Mouse (Mus musculus): ENCODE measurements around the gene Adk. TPM values are rescaled to one million over a fixed set of nuclear protein-coding genes. Genes with fewer than 3 reads are reported as not detected.

The Adk gene
- total RNA-seq (2021) (100 to 1,000 TPM; 212 to 253 TPM), polyA plus RNA-seq (2012; rRNA removed) (104 and 160 TPM in 2 replicates)
- long read RNA-seq, transcript Adk-207 (11 exons, 1,818 nt), result minor isoform, 78 of 205 reads
- long read RNA-seq, transcript Adk-201 (11 exons, 1,782 nt), result major isoform, 108 of 205 reads
- long read RNA-seq, transcript Adk-202 (2 exons, 289 nt), result minor isoform, 5 of 205 reads
- long read RNA-seq, partial matches to known transcripts, result 3 of 205 reads
- long read RNA-seq, other reads (novel, unspliced or antisense), result 11 of 205 reads

GRCm38 (mm10) chr14:21052112-21052780 lies at the start of gene Adk, which contains the start of gene Ap3m1:
Gene Adk (plus strand): TSS chr14:21052574.
Gene Ap3m1 (minus strand): TSS chr14:21052508.
- WGBS, result under 1% methylated on average over 48 of the region's 48 CpGs
- H3K27ac ChIP-seq, result peak within 1 kb of the TSS; percentile 99
- H3K27me3 ChIP-seq (ENCODE audit: control insufficient read depth, insufficient read depth, low read length), result no peaks in the 10 kb centered on the region
- peaks cover 3% of the 10 kb centered on the region; the same call in 1 of the 2 replicates for H3K4me1 ChIP-seq (ENCODE audit: control insufficient read depth, insufficient read depth, low read length)
- no peak for TF ChIP-seq CTCF (IDR thresholded peaks at IDR 0.05)
- TF ChIP-seq EP300 (IDR thresholded peaks at IDR 0.05; ENCODE audit: insufficient read depth, low read depth, low read length), result peak; percentile 86
- TF ChIP-seq POLR2A (IDR thresholded peaks at IDR 0.05; ENCODE audit: insufficient read depth, low read depth, low read length), result peak; percentile 92
- peak within 1 kb of the TSS; percentile 71 for H3K4me3 ChIP-seq
- intact Hi-C loops (cut with DNase I), result loop anchor here (2.0 to 10.0 kb wide), 3 partner anchors 55 to 693 kb away; no protein-coding TSS in a partner anchor
- H3K36me3 ChIP-seq (ENCODE audit: control insufficient read depth, insufficient read depth, low read length), result peaks cover 12% of the 10 kb centered on the region
- H3K79me2 ChIP-seq (replicated peaks; ENCODE audit: control insufficient read depth, insufficient read depth, low read length), result no peaks in the 10 kb centered on the region; the same call in none of the 2 replicates
- peak within 1 kb of the TSS; percentile 82 for H3K9ac ChIP-seq (ENCODE audit: low read depth, low read length)
- DNase-seq, result peak; percentile 95

- Histone ChIP-seq H3K27ac (no peak overlapping the region), H3K4me3 (no peak overlapping the region), H3K4me1 (ENCODE audit: control insufficient read depth, insufficient read depth, low read length) (no peaks in the 10 kb centered on the region), H3K9ac (ENCODE audit: low read depth, low read length) (no peak overlapping the region), H3K79me2 (replicated peaks; ENCODE audit: control insufficient read depth, insufficient read depth, low read length) (no peaks in the 10 kb centered on the region), H3K36me3 (ENCODE audit: control insufficient read depth, insufficient read depth, low read length) (peaks cover 3% of the 10 kb centered on the region), H3K27me3 (ENCODE audit: control insufficient read depth, insufficient read depth, low read length) (no peaks in the 10 kb centered on the region)
- TF ChIP-seq EP300 (IDR thresholded peaks at IDR 0.05; ENCODE audit: insufficient read depth, low read depth, low read length), result no peak
- no peak for TF ChIP-seq POLR2A (IDR thresholded peaks at IDR 0.05; ENCODE audit: insufficient read depth, low read depth, low read length)
- no peak for TF ChIP-seq CTCF (IDR thresholded peaks at IDR 0.05)
- WGBS, result 77% methylated on average over 5 of the region's 5 CpGs
- intact Hi-C loops (cut with DNase I), result no loop called here
- no peak for DNase-seq
Measured at GRCm38 (mm10) chr14:21013800-21014334, 38.5 kb upstream of the Adk start.

GRCm38 (mm10) chr14:21017871-21018270 lies 34.5 kb upstream of the Adk start:
- 93% methylated on average over 5 of the region's 5 CpGs for WGBS
- no peak for TF ChIP-seq POLR2A (IDR thresholded peaks at IDR 0.05; ENCODE audit: insufficient read depth, low read depth, low read length)
- no peak for DNase-seq
- Histone ChIP-seq H3K27me3 (ENCODE audit: control insufficient read depth, insufficient read depth, low read length) (no peaks in the 10 kb centered on the region), H3K36me3 (ENCODE audit: control insufficient read depth, insufficient read depth, low read length) (peaks cover 1% of the 10 kb centered on the region; the same call in 1 of the 2 replicates), H3K9ac (ENCODE audit: low read depth, low read length) (no peak overlapping the region), H3K79me2 (replicated peaks; ENCODE audit: control insufficient read depth, insufficient read depth, low read length) (no peaks in the 10 kb centered on the region), H3K4me3 (no peak overlapping the region), H3K4me1 (ENCODE audit: control insufficient read depth, insufficient read depth, low read length) (no peaks in the 10 kb centered on the region), H3K27ac (no peak overlapping the region)
- intact Hi-C loops (cut with DNase I), result no loop called here

- no peak overlapping the region for H3K9ac ChIP-seq (ENCODE audit: low read depth, low read length)
- no peak overlapping the region for H3K27ac ChIP-seq
- H3K4me3 ChIP-seq, result no peak overlapping the region
- no peaks in the 10 kb centered on the region for H3K4me1 ChIP-seq (ENCODE audit: control insufficient read depth, insufficient read depth, low read length)
- no peaks in the 10 kb centered on the region for H3K27me3 ChIP-seq (ENCODE audit: control insufficient read depth, insufficient read depth, low read length)
- 68% methylated on average over 3 of the region's 3 CpGs for WGBS
- DNase-seq, result no peak
- no peak for TF ChIP-seq POLR2A (IDR thresholded peaks at IDR 0.05; ENCODE audit: insufficient read depth, low read depth, low read length)
- TF ChIP-seq CTCF (IDR thresholded peaks at IDR 0.05), result peak; percentile 73
- H3K36me3 ChIP-seq (ENCODE audit: control insufficient read depth, insufficient read depth, low read length), result peaks cover 1% of the 10 kb centered on the region; the same call in 1 of the 2 replicates
- intact Hi-C loops (cut with DNase I), result no loop called here
- H3K79me2 ChIP-seq (replicated peaks; ENCODE audit: control insufficient read depth, insufficient read depth, low read length), result no peaks in the 10 kb centered on the region; the same call in 1 of the 2 replicates
Measured at GRCm38 (mm10) chr14:21018977-21019376, 33.4 kb upstream of the Adk start.

GRCm38 (mm10) chr14:21020435-21020834 lies 31.9 kb upstream of the Adk start:
- Histone ChIP-seq H3K27me3 (ENCODE audit: control insufficient read depth, insufficient read depth, low read length) (no peaks in the 10 kb centered on the region), H3K9ac (ENCODE audit: low read depth, low read length) (no peak overlapping the region), H3K27ac (no peak overlapping the region), H3K4me1 (ENCODE audit: control insufficient read depth, insufficient read depth, low read length) (no peaks in the 10 kb centered on the region), H3K4me3 (no peak overlapping the region), H3K36me3 (ENCODE audit: control insufficient read depth, insufficient read depth, low read length) (peaks cover 5% of the 10 kb centered on the region), H3K79me2 (replicated peaks; ENCODE audit: control insufficient read depth, insufficient read depth, low read length) (no peaks in the 10 kb centered on the region; the same call in 1 of the 2 replicates)
- DNase-seq, result no peak
- no peak for TF ChIP-seq POLR2A (IDR thresholded peaks at IDR 0.05; ENCODE audit: insufficient read depth, low read depth, low read length)
- intact Hi-C loops (cut with DNase I), result loop anchor here (10.0 kb wide), 1 partner anchor 216 kb away; no protein-coding TSS in a partner anchor
- 92% methylated on average over 8 of the region's 8 CpGs for WGBS

- TF ChIP-seq CTCF (IDR thresholded peaks at IDR 0.05) (no peak), POLR2A (IDR thresholded peaks at IDR 0.05; ENCODE audit: insufficient read depth, low read depth, low read length) (no peak)
- Histone ChIP-seq H3K9ac (ENCODE audit: low read depth, low read length) (no peak overlapping the region), H3K4me1 (ENCODE audit: control insufficient read depth, insufficient read depth, low read length) (peaks cover 3% of the 10 kb centered on the region), H3K27me3 (ENCODE audit: control insufficient read depth, insufficient read depth, low read length) (no peaks in the 10 kb centered on the region), H3K36me3 (ENCODE audit: control insufficient read depth, insufficient read depth, low read length) (peaks cover 26% of the 10 kb centered on the region), H3K27ac (no peak overlapping the region), H3K4me3 (no peak overlapping the region), H3K79me2 (replicated peaks; ENCODE audit: control insufficient read depth, insufficient read depth, low read length) (no peaks in the 10 kb centered on the region; the same call in 1 of the 2 replicates)
- intact Hi-C loops (cut with DNase I), result loop anchor here (10.0 kb wide), 1 partner anchor 223 kb away; no protein-coding TSS in a partner anchor
- DNase-seq, result no peak
Measured at GRCm38 (mm10) chr14:21027542-21027941, 24.8 kb upstream of the Adk start.

All from heart, adult 2 months (tissue).